Mouse (Mus musculus): ENCODE data around the gene Tuba3b.

DNA sequence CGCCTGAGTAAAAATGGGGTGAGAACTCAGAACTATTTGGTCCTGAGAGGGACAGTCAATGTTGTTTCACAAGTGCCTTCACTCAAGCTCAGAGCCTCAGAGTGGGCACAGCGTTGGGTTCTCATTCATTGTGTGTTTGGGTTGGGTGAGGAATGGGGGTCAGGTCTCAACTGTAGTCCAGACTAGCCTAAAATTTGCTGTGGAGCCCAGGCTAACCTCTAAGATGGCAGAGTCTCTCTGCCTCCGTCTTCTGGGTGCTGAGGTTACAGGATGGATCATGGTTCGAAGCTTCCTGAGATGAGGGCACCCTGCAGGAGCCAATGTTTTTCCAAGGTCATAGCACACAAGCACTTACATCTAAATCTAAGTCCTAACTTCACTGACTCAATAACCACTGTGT lies 38.8 kb upstream of the Tuba3b start:
- TF ChIP-seq CTCF (IDR thresholded peaks at IDR 0.05; ENCODE audit: low read depth) = no peak
- no peak for TF ChIP-seq EP300 (IDR thresholded peaks at IDR 0.05; ENCODE audit: low read depth)
